Mouse (Mus musculus) cerebellum, adult 2 months (tissue): Measurements from ENCODE around the gene Ncbp1. TPM values are rescaled to one million over a fixed set of nuclear protein-coding genes. Genes with fewer than 3 reads are reported as not detected.
A peak's percentile ranks its signal among the peaks of the same experiment; 100 is the strongest.

Experiments
- DNase-seq, 2 experiments: peaks; one replicate each; pipeline ENCODE4 v3.0.0; 2021
- H3K27ac ChIP-seq: fragments of 200-500 bp; 2 replicates; pipeline ENCODE4 v1.5.1; 2012; ENCODE audit warnings: low read length, control low read depth, inconsistent platforms; ENCODE audit not compliant: insufficient read depth
- H3K27me3 ChIP-seq: fragments of 200-500 bp; 2 replicates; pipeline ENCODE4 v1.6.1; 2012; ENCODE audit warnings: inconsistent platforms, mild to moderate bottlenecking, low read length, moderate library complexity; ENCODE audit not compliant: control insufficient read depth, insufficient read depth
- H3K4me1 ChIP-seq: fragments of 200-500 bp; 2 replicates; pipeline ENCODE4 v1.6.1; 2011; ENCODE audit warnings: low read length; ENCODE audit not compliant: control insufficient read depth, insufficient read depth
- H3K4me3 ChIP-seq: fragments of 200-500 bp; replicated peaks from 2 replicates; pipeline ENCODE3; 2011; ENCODE audit warnings: mild to moderate bottlenecking, low read depth, low read length, control low read depth; ENCODE audit not compliant: insufficient read depth
- CTCF ChIP-seq: fragments of 200-500 bp; IDR thresholded peaks from 2 replicates; pipeline ENCODE4 v1.5.1; 2011; ENCODE audit warnings: low read depth, mild to moderate bottlenecking, control low read depth, low read length, moderate library complexity, borderline replicate concordance; ENCODE audit not compliant: insufficient read depth
- POLR2A ChIP-seq: fragments of 200-500 bp; IDR thresholded peaks from 2 replicates; pipeline ENCODE4 v1.6.1; 2011; ENCODE audit warnings: low read length, control low read depth, borderline replicate concordance; ENCODE audit not compliant: insufficient read depth
- WGBS: fragments of 180-500 bp; shearing (Covaris S2); methylation state at CpG from one replicate; pipeline ENCODE4 v1.1.7; 2018; 5-methylcytosine and 5-hydroxymethylcytosine counted together
- polyA plus RNA-seq: library from polyadenylated mRNA; depleted of rRNA; stranded (reverse); fragments of >200 nt; gene quantifications from 2 replicates; pipeline ENCODE4 v1.2.3, GENCODE M21; 2012; rRNA removed

Gene Ncbp1
- polyA plus RNA-seq, 1 experiment = 61.2 TPM

GRCm38 (mm10) chr4:46196513-46196912, 58.1 kb downstream of the Ncbp1 start:
- 3% methylated on average over 6 of the region's 6 CpGs for WGBS
- Histone ChIP-seq H3K4me3 (peak overlapping the region; percentile 61), H3K27me3 (no peaks in the 10 kb centered on the region), H3K4me1 (0 out of 2 replicates have a peak, but pooled peaks cover 6% of the 10 kb centered on the region), H3K27ac (peak overlapping the region; percentile 67)
- TF ChIP-seq POLR2A = no peak
- TF ChIP-seq CTCF = no peak
- no peak for DNase-seq

GRCm38 (mm10) chr4:46198064-46198463, 59.7 kb downstream of the Ncbp1 start:
- Histone ChIP-seq H3K4me3 (no peak overlapping the region), H3K27ac (no peak overlapping the region), H3K27me3 (no peaks in the 10 kb centered on the region), H3K4me1 (peaks cover 6% of the 10 kb centered on the region; the same call in 1 of the 2 replicates)
- TF ChIP-seq POLR2A (no peak), CTCF (no peak)
- DNase-seq = no peak
- 71% methylated on average over 5 of the region's 5 CpGs for WGBS

- Histone ChIP-seq H3K4me3 (peak overlapping the region; percentile 57), H3K27ac (peak overlapping the region; percentile 5; the same call in 1 of the 2 replicates), H3K27me3 (no peaks in the 10 kb centered on the region), H3K4me1 (no peaks in the 10 kb centered on the region; the same call in 1 of the 2 replicates)
- WGBS = 8% methylated on average over 7 of the region's 7 CpGs
- TF ChIP-seq POLR2A (no peak), CTCF (peak; percentile 73)
- DNase-seq = peak; percentile 82
These were observed 63.6 kb downstream of the Ncbp1 start for GRCm38 (mm10) chr4:46201834-46202561.

DNA sequence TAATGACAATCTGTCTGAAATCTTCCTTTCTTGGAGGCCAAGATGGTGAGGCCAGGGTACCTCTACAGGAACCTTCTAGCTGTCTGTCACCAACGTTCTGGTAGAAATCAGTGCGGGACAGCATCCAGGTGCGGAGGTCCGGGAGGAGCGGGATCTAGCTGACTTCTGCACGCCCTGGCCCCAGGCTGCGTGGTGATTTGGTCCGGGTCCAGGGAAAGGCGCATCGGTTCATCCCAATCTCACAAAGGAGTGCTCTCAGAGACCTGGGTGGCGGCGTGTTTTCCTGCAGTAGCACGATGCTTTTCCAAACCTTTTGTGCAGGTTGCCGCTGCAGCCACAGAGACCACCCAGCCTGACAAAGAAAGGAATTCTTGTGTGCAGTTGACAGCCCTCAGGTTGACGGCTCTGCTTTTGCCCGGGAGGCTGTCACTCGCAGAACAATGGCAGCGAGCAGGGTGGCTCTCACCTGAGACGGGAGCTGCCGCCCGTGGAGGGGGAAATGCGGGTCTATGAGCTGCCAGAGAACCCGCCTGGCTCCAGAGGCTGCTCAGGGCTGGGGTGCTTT, 64.2 kb downstream of the Ncbp1 start:
- no peaks in the 10 kb centered on the region for H3K27me3 ChIP-seq
- no peaks in the 10 kb centered on the region; the same call in 1 of the 2 replicates for H3K4me1 ChIP-seq
- peak overlapping the region; percentile 57 for H3K4me3 ChIP-seq
- no peak for TF ChIP-seq POLR2A
- TF ChIP-seq CTCF = no peak
- 5% methylated on average over 23 of the region's 23 CpGs for WGBS
- DNase-seq = peak; percentile 59 to 76
- H3K27ac ChIP-seq = peak overlapping the region; percentile 5; the same call in 1 of the 2 replicates

DNA sequence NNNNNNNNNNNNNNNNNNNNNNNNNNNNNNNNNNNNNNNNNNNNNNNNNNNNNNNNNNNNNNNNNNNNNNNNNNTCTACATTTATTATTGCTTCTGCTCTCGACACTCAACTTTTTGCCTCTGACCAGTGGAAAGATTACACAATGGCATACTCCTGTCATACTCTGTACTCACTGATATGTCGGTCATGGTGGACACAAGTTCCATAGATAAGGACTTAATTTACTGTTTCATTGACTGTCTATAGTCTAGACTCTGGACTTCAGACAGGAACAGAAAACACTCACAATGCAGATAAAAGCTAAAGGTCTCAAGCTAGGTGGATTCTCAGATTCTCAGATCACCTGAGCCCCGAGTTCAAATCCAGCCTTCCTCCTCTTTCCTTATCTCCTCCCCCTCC, 82.7 kb downstream of the Ncbp1 start:
- Histone ChIP-seq H3K4me1 (no peaks in the 10 kb centered on the region), H3K4me3 (no peak overlapping the region), H3K27me3 (no peaks in the 10 kb centered on the region), H3K27ac (no peak overlapping the region)
- no peak for TF ChIP-seq POLR2A
- TF ChIP-seq CTCF = no peak
- whole genome bisulfite sequencing = 86% methylated on average over 3 of the region's 3 CpGs
- DNase-seq = no peak

Other genes starting within 250 kb of the Ncbp1 start
- gene Ccdc180, start 248.3 kb upstream of the Ncbp1 start, polyA plus RNA-seq = 0.29 TPM in 2 replicates
- gene Tdrd7, start 173.3 kb upstream of the Ncbp1 start, polyA plus RNA-seq = 29.6 and 31.7 TPM in 2 replicates
- gene Tmod1, start 99.7 kb upstream of the Ncbp1 start, polyA plus RNA-seq = 55.4 and 55.7 TPM in 2 replicates
- gene Tstd2, start 81 bp downstream of the Ncbp1 start, polyA plus RNA-seq = 15.4 and 16.2 TPM in 2 replicates
- 28.9 and 30.4 TPM in 2 replicates for gene Xpa, start 57.7 kb downstream of the Ncbp1 start, polyA plus RNA-seq
- gene Foxe1, start 205.0 kb downstream of the Ncbp1 start, polyA plus RNA-seq = not detected in 2 replicates